Mouse (Mus musculus): ENCODE data around the gene Rnft1. TPM values are rescaled to one million over a fixed set of nuclear protein-coding genes. Genes with fewer than 3 reads are reported as not detected.
A peak's percentile ranks its signal among the peaks of the same experiment; 100 is the strongest.
"Not testable (repeated sequence)": the region's sequence is repeated elsewhere in the genome, so short reads cannot be mapped to it uniquely, and the experiment has no call there.

Gene Rnft1
- total RNA-seq, 2 experiments from 2014 or later = 20.5 to 26.8 TPM

DNA sequence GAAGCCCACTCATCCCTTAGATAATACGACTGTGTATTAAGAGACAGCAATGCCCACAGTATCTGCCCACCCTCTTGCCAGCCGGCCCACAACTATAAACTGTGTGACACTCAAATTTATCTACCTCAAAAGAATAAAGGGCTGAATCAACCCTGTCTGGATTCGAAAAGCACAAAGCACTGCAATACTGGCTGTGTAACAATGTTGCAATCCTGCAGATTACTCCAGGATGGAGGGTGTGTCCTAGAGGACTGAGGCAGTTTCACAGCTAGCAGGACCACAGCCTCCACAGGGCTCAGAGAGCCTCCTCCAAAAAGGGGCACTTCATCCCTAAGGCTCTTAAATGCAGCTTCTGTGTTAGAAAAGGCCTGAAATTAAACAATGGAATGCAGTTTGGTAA is 32.2 kb downstream of the Rnft1 start:
- DNase-seq (ENCODE audit: low spot score in 2 of 2) = no peak

DNA sequence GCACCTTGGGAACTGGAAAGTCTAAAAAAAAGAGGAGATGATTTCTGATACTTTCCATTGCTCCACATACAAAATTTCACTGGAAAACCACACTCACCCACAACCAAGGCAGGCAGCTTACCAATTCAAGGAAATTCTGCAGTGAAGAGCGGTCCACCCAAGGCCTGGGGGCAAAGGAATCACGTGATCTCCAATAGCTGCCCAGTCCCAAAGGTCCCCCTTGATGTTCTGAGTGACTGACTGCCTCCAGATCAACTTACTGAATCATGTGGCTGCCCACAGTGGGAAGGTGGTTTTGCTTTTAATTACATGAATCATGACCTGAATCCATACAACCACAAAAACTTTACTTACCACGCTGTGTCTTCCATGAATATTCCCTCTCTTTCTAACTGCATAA is 32.8 kb downstream of the Rnft1 start:
- DNase-seq (ENCODE audit: low spot score in 2 of 2) = no peak

DNA sequence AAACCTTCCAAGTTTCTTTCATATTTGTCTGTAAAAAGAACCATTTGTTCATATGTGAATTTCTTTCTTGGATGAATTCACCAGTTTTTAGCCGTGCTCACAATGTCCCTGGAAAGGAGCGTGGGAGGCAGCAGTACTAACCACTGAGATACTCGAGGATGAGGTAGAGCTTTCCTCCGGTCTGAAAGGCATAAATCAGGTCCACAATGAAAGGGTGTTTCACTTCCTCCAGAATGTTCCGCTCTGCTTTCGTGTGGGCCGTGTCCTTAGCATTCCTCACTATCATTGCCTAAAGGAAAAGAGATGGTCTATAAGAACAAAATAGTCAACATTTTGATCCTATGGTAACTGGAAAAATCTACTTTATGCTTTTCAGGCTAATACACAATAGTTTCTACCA is 35.3 kb downstream of the Rnft1 start:
- no peak for DNase-seq (ENCODE audit: low spot score in 2 of 2)

DNA sequence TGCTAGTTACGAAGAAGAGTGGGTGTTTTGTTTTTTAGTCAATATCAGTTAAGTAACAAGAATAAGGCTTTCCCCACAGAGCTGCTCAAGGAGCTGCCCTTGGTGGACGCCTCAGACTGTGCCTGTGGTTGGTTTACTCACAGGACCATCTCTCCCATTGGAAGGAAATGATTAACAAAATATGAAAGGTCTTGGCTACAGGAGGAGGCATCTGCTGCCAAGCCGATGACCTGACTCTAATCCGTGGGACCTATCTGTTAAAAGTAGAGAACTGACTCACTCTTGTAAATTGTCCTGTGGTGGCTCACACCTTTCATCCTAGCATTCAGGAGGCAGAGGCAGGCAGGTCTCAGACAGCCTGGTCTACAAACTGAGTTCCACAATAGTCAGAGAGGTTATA is 43.1 kb downstream of the Rnft1 start:
- DNase-seq (ENCODE audit: low spot score in 2 of 2) = no peak

DNA sequence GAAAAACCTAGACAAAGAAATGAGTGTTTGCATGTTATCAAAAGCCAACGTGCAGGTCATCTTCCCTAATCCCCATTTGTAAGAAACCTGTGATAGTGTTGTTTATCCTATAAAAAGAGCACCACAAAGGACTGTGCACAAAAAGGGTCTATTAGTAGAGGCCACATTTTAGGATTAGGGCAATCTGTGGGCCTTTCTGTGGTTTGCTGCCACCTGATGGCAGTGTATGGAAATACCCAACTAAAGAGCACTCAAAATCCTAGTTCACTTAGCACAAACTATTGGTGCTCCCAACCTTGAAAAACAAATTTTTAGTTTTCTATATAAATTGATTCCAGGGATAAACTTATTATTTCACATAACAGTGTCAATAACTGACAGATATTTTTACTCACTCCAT is 48.4 kb downstream of the Rnft1 start:
- DNase-seq (ENCODE audit: low spot score in 2 of 2) = no peak

DNA sequence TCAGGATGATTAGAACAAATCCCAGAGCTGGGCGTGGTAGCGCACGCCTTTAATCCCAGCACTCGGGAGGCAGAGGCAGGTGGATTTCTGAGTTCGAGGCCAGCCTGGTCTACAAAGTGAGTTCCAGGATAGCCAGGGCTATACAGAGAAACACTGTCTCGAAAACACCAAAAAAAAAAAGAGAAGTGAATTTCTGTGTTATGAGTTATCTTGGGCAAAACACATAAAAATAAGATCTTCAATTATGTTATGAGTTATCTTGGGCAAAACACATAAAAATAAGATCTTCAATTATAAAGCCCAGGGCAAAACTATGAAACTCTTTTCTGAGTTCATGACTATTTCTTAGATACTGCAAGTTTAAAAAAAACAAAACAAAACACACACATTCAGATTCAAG is 48.8 kb downstream of the Rnft1 start:
- not testable (repeated sequence) for DNase-seq (ENCODE audit: low spot score in 2 of 2)

DNA sequence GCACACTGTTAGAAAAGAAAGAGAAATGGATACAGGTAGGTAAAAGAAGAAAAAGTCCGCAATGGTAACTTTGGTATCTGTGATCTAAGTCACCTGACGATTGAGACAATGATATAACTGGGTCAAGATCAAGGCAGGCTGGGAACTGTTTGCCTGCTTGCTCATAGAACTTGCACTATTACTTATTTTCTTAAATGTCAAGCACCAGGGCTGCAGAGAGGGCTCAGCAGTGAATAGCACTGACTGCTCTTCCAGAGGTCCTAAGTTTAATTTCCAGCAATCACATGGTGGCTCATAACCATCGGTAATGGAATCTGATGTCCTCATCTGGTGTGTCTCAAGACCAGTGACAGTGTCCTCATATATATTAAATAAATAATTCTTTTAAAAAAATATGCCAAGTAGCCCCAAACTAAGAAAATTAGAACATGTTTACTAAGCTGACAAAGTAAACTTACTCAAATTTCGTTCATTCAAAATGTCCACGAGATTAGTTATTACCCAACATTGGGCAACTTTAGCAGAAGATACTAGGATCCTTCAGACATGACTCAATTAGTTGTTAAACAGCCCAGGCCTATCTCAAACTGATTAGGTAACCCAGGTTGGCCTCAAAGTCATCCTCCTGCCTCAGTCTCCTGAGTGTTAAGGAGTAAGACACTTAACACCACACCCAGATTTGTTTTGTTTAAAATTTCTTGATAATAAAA is 49.9 kb downstream of the Rnft1 start:
- no peak for DNase-seq (ENCODE audit: low spot score in 2 of 2)

DNA sequence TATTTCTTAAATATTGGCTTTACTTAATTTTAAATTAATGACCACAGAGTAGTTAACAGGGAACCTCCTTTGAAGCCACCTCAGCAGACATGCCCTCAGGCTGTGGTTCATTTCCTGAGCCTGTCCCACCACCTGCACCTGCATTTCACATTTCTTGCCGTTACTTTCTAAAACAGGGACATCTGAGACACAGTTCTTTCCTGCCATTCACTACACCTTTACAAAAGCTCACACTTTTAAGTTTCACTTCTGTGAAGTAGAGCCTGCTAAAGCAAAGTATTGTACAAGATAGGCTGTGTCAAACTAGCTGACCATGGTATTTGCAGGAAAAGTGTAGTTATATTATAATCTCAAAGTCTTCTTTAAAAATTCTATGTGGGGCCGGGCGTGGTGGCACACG is 54.3 kb downstream of the Rnft1 start:
- DNase-seq (ENCODE audit: low spot score in 2 of 2) = no peak

DNA sequence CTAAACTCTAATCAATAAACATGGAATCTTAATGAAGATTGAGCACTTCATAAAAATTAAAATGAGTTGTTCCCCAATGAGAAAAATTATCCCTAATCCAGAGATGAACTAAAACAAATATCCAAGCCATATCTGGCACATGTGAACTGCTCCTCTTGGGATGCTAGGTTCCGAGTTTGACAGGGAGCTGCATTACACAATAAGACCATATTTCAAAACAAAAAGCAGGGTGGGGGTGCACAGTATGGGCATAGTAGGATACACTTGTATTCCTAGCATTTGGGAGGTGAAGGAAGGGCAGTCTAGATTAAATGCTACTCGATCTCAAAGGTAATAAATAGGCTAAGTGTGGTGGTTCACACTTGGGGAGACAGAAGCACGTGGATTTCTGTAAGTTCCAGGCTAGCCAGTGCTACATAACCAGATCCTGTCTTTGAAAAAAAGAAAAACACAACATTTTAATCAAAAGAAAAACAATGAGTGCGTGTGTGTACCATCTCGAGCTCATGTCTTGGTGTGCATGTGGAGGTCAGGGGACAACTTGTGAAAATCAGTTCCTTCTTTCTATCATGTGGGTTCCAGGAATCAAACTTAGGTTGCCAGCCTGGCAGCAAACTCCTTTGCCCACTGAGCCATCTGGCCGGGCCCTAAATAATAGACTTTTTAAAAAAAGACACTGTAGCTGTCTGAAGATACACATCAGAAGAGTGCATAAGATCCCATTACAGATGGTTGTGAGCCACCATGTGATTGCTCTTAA is 55.4 kb downstream of the Rnft1 start:
- no peak for DNase-seq (ENCODE audit: low spot score in 2 of 2)

DNA sequence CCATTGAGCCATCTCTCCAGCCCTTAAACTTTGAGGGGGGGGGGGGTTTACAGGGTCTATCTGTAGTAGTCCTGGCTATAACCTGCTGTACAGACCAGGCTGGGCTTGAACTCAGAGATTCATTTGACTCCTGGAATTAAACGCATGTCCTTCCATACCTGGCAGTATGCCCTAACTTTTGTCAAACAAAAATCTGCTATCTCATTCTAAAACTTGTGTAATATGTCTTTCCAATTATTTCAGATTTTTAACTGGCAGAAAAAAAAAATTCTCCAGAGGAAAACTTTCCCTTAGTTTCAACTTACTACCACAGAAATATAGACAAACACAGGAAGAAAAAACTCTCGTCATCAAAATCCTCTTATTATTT is 56.0 kb downstream of the Rnft1 start:
- DNase-seq (ENCODE audit: low spot score in 2 of 2) = no peak

DNA sequence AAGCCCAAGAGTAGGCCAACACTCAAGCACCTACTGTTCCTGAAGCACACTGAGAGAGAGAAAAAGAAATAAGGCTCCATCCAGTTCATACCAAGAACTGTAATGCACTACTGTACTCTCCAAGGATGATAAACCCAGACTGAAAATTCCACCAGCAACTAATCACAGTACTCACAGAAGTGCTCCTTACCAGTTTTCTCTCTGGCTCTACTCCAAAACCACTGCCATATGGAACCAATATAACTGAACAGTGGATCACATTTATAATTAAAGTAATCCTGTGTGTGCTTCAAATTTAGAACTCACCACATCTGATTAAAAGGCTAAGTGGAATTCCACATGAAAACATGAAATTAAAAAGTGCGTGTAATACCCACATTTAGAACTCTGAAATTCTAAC is 58.4 kb downstream of the Rnft1 start:
- DNase-seq (ENCODE audit: low spot score in 2 of 2) = no peak

DNA sequence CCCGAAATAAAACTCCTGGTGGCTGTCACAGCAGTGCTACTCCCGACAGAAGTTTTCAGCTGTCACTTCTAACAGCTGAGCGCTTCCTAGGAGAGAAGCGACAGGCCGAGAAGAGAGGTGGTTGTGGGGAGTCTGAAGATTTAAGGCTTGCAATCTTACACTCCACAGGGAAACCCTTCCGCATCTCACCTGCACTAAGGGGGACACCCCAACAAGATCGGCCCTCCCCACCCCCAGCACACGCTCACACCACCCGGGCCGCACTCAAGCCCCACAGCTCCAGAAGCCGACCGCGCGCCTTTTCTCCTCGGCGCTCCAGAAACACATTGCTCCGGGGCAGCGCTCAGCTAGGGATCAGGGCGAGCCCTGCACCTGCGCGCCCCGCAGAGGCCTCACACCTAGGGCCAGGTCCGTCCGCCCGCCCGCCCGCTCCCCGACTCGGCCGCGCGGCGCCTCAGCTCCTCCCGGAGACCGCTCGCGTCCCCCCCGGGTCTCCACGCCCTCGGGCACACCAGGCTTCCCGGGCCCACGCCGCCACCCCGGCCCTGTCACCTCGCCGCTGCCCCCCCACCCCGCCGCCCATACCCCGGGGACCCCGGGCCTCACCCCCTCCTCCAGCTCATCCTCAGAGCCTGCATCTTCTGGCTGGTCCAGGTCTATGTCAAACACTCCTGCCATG is 59.6 kb downstream of the Rnft1 start:
- peak; percentile 15 to 17 for DNase-seq (ENCODE audit: low spot score in 2 of 2)

DNA sequence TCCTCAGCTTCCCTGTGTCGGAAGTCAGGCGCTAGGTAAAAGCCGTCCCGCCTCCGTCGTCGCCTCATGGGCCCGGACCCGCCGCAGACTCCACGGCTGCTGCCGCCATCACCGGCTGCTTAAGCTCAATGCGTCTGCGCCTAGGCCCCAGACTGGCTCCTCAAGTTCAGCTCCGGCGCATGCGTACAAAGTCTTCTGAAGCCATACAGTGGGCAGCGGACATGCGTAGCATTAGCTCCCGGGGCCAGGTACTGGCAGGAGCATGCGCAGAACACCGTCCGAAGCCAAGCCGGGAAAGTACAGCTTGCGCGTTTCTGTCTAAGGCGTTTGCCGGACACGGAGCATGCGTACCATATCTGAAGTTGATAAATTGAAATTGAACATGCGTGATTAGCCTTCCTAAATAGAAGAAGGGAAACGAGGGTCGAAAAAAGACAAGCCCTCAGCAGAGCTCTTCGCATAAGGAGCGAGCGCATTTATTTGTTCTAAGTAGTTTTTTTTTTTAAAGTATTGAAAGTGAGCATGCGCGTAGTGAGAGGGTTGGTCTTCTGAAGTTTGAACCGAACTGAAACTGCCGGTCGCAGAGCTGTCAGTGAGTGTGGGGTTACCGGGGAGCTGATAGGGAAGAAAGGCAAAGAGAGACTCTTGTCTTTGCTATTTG is 60.3 kb downstream of the Rnft1 start, which contains the start of the genes Rps6kb1 and Tubd1:
Gene Rps6kb1, minus strand, starts transcription at position 167 of the 661 bp plus-strand sequence.
Gene Tubd1, plus strand, starts transcription at position 353 of the 661 bp plus-strand sequence.
- peak; percentile 98 to 100 for DNase-seq (ENCODE audit: low spot score in 2 of 2)

DNA sequence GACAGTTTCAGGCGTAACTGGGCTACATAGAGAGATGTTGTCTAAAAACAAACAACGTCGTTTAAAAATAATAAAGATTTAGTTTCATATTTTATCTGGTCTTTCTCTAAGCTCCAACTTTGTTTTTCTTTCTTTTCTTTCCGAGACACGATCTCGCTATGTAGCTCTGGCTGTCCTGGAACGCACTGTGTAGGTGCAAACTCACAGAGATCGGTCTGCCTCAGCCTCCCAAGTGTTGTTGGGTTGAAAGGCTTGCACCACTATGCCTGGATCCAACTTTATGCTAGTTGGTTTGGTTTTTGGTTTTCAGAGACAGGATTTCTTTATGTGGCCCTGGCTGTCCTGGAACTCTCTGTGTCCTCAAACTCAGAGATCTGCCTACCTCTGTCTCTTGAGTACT is 61.1 kb downstream of the Rnft1 start:
- no peak for DNase-seq (ENCODE audit: low spot score in 2 of 2)

DNA sequence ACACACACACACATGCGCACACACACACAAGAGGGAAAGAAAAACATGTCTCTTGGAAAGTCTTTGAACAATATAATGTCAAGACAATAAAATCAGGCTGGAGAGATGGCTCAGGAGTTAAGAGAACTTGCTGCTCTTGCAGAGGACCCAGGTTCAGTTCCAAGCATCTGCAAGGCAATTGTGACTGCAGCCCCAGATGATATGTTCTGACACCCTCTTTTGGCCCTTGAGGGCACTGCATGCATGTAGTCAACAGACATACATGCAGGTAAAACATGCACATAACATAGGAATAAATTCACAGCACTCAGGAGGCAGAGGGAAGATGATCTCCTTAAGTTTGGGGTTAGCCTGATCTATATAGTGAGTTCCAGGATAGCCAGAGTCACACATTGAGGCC is 63.0 kb downstream of the Rnft1 start:
- DNase-seq (ENCODE audit: low spot score in 2 of 2) = no peak

Other genes with a start within 250 kb of the Rnft1 start
- 10 to 100 TPM; 26.1 to 26.3 TPM for gene Ints2, start 227.1 kb upstream of the Rnft1 start, total RNA-seq (2021)
- 10 to 100 TPM; 57.9 to 60.9 TPM for gene Med13, start 127.1 kb upstream of the Rnft1 start, total RNA-seq (2021)
- gene Rps6kb1, start 60.1 kb downstream of the Rnft1 start, total RNA-seq (2021) = 10 to 100 TPM; 45.2 to 46.3 TPM
- 1 to 10 TPM; 7.0 to 9.2 TPM for gene Tubd1, start 60.3 kb downstream of the Rnft1 start, total RNA-seq (2021)
- 100 to 1,000 TPM; 129 to 130 TPM for gene Vmp1, start 199.2 kb downstream of the Rnft1 start, total RNA-seq (2021)
- gene Ptrh2, start 199.3 kb downstream of the Rnft1 start, total RNA-seq (2021) = 10 to 100 TPM in 1 of 2 experiments, 1 to 10 TPM in 1; 9.9 to 10.2 TPM

All from layer of hippocampus, postnatal 14 days (tissue).